In the genomic region with DNA sequence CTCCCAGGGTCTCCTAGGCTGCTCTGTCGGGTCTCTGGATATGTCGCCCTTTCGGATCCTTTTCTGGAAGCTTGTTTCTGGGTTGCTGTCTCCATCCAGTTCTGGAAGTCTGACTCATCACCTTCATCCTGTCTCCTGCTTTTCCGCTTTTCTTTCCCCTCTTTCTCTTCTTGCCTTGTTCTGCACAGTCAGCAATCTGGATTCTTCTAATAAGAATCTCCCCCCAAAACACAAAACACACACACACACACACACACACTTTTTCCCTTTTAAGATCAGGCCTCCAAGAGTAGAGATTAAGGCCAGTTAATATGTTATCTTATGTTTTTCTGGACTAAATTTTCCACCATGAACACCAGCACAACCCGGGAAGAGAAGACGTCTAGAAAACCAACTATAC, we compare ENCODE assay signal across 15 mouse cellular contexts. TPM values are rescaled to one million over a fixed set of nuclear protein-coding genes. Genes with fewer than 3 reads are reported as not detected.
A peak's percentile ranks its signal among the peaks of the same experiment; 100 is the strongest.
DNase-seq lines count a peak whose midpoint lies in the region; ATAC-seq and TF ChIP-seq lines count a peak whose summit lies in the region.
"Had no signal": no experiment of that assay in that cellular context is flagged by ENCODE, and none has a peak within 500 bp of the region (broad histone marks: within the 10 kb centered on the region; RNA-seq: fewer than 3 reads in every experiment).

No protein-coding gene starts in this region.

- H3K4me3 ChIP-seq in forebrain, embryonic 11.5 days (ENCODE audit: low read depth, low read length): peak overlapping the region; percentile 76
- H3K4me3 ChIP-seq in hindbrain, embryonic 15.5 days: no peak overlapping the region
- H3K4me3 ChIP-seq in neural tube, embryonic 11.5 days (ENCODE audit: low read depth, low read length): peak overlapping the region; percentile 84; the same call in 1 of the 2 replicates
- H3K4me3 ChIP-seq in thymus, adult 2 months (ENCODE audit: control insufficient read depth, insufficient read depth, low read length): no peak overlapping the region
- H3K4me3 ChIP-seq: embryonic facial prominence, embryonic 13.5 days; limb, embryonic 13.5 days had no signal

- H3K9ac ChIP-seq in forebrain, embryonic 11.5 days (ENCODE audit: low read length): peak overlapping the region; percentile 98
- H3K9ac ChIP-seq in hindbrain, embryonic 15.5 days: no peak overlapping the region
- peak overlapping the region; percentile 59 for H3K9ac ChIP-seq in neural tube, embryonic 11.5 days (ENCODE audit: low read length)
- H3K9ac ChIP-seq: embryonic facial prominence, embryonic 13.5 days; limb, embryonic 13.5 days had no signal

- peaks cover 16% of the 10 kb centered on the region for H3K4me1 ChIP-seq in forebrain, embryonic 11.5 days (replicated peaks; ENCODE audit: control insufficient read depth, insufficient read depth, low read length)
- H3K4me1 ChIP-seq in hindbrain, embryonic 15.5 days (replicated peaks): peaks cover 49% of the 10 kb centered on the region
- peaks cover 12% of the 10 kb centered on the region for H3K4me1 ChIP-seq in neural tube, embryonic 11.5 days (ENCODE audit: control insufficient read depth, insufficient read depth, low read length)
- no peaks in the 10 kb centered on the region for H3K4me1 ChIP-seq in thymus, adult 2 months (replicated peaks; ENCODE audit: control insufficient read depth, insufficient read depth, low read length)

- H3K36me3 ChIP-seq in forebrain, embryonic 11.5 days (ENCODE audit: control insufficient read depth, insufficient read depth, low read length): no peaks in the 10 kb centered on the region; the same call in 1 of the 2 replicates
- H3K36me3 ChIP-seq in hindbrain, embryonic 15.5 days: no peaks in the 10 kb centered on the region
- H3K36me3 ChIP-seq in neural tube, embryonic 11.5 days (ENCODE audit: control insufficient read depth, insufficient read depth, low read length): 0 out of 2 replicates have a peak, but pooled peaks cover 2% of the 10 kb centered on the region
- no peaks in the 10 kb centered on the region for H3K36me3 ChIP-seq in thymus, adult 2 months (ENCODE audit: control insufficient read depth, insufficient read depth, low read length)
- H3K36me3 ChIP-seq: embryonic facial prominence, embryonic 13.5 days; limb, embryonic 13.5 days had no signal

- WGBS in forebrain, embryonic 11.5 days: 5% methylated on average over 6 of the region's 6 CpGs
- 15% methylated on average over 6 of the region's 6 CpGs for WGBS in hindbrain, embryonic 15.5 days
- WGBS in neural tube, embryonic 11.5 days: 3% methylated on average over 6 of the region's 6 CpGs
- 18% methylated on average over 6 of the region's 6 CpGs for WGBS in thymus, adult 2 months

- ATAC-seq in forebrain, embryonic 11.5 days (replicated peaks; ENCODE audit: low FRiP score): no peak
- no peak for ATAC-seq in hindbrain, embryonic 15.5 days (ENCODE audit: low FRiP score, low read depth)
- ATAC-seq in neural tube, embryonic 11.5 days (ENCODE audit: insufficient read depth, low FRiP score, low TSS enrichment): no peak

- peak; percentile 39 for DNase-seq in cerebellum, adult 9-11 months
- no peak for DNase-seq in cerebellum, postnatal 4 days (ENCODE audit: low spot score in 2 of 2)
- no peak for DNase-seq in forebrain, embryonic 11.5 days (ENCODE audit: low spot score)
- DNase-seq in neural tube, embryonic 11.5 days (ENCODE audit: low spot score): no peak
- no peak for DNase-seq in gastrocnemius, adult 18-20 months (ENCODE audit: low spot score)
- DNase-seq in thymus, adult 2 months: no peak
- DNase-seq in kidney, adult 11 months: no peak
- DNase-seq: heart, adult 18-20 months; heart, postnatal 10 days; kidney, adult 8-10 months; lung, adult 2 months; thymus, postnatal 25 days had no signal

- peak overlapping the region; percentile 72 for H3K4me2 ChIP-seq in forebrain, embryonic 11.5 days (ENCODE audit: low read depth, low read length, severe bottlenecking)
- peak overlapping the region; percentile 87 for H3K4me2 ChIP-seq in hindbrain, embryonic 15.5 days
- peak overlapping the region; percentile 94 for H3K4me2 ChIP-seq in neural tube, embryonic 11.5 days (ENCODE audit: low read depth)
- H3K4me2 ChIP-seq: embryonic facial prominence, embryonic 13.5 days; limb, embryonic 13.5 days had no signal

- H3K9me3 ChIP-seq in forebrain, embryonic 11.5 days (ENCODE audit: control insufficient read depth, low read length): no peaks in the 10 kb centered on the region
- no peaks in the 10 kb centered on the region for H3K9me3 ChIP-seq in hindbrain, embryonic 15.5 days
- no peaks in the 10 kb centered on the region for H3K9me3 ChIP-seq in neural tube, embryonic 11.5 days (ENCODE audit: control insufficient read depth, low read length)
- H3K9me3 ChIP-seq: embryonic facial prominence, embryonic 13.5 days; limb, embryonic 13.5 days had no signal

- no peak for TF ChIP-seq CTCF in thymus, adult 2 months (IDR thresholded peaks at IDR 0.05; ENCODE audit: borderline replicate concordance, control insufficient read depth, extremely low read depth, insufficient read depth, low read length, poor library complexity)

- peak overlapping the region; percentile 99 for H3K27ac ChIP-seq in forebrain, embryonic 11.5 days (ENCODE audit: low read depth, low read length)
- peak overlapping the region; percentile 73 for H3K27ac ChIP-seq in hindbrain, embryonic 15.5 days (replicated peaks)
- peak overlapping the region; percentile 94 for H3K27ac ChIP-seq in neural tube, embryonic 11.5 days (ENCODE audit: low read depth, low read length)
- H3K27ac ChIP-seq in thymus, adult 2 months (ENCODE audit: control insufficient read depth, insufficient read depth, low read length): no peak overlapping the region
- H3K27ac ChIP-seq: embryonic facial prominence, embryonic 13.5 days; limb, embryonic 13.5 days had no signal

- TF ChIP-seq POLR2A in thymus, adult 2 months (IDR thresholded peaks at IDR 0.05; ENCODE audit: control insufficient read depth, extremely low read depth, insufficient read depth, low read length, poor library complexity): no peak

- H3K27me3 ChIP-seq in forebrain, embryonic 11.5 days (ENCODE audit: control insufficient read depth, insufficient read depth, low read length): peaks cover 23% of the 10 kb centered on the region
- peaks cover 3% of the 10 kb centered on the region; the same call in 1 of the 2 replicates for H3K27me3 ChIP-seq in hindbrain, embryonic 15.5 days
- H3K27me3 ChIP-seq in neural tube, embryonic 11.5 days (ENCODE audit: control insufficient read depth, insufficient read depth, low read length): peaks cover 61% of the 10 kb centered on the region
- peaks cover 9% of the 10 kb centered on the region for H3K27me3 ChIP-seq in thymus, adult 2 months (ENCODE audit: control insufficient read depth, insufficient read depth, low read length)

RNA-seq across cellular contexts. Expression of a gene that starts 32.2 kb away (rescaled TPM):
- polyA plus RNA-seq in forebrain, embryonic 11.5 days (2014; fragmentation: Nextera tagmentation; extraction: Ambion mirVana): 48.2 and 48.5 TPM in 2 replicates
- polyA plus RNA-seq in hindbrain, embryonic 15.5 days (2015; fragmentation: Nextera tagmentation; extraction: Ambion mirVana): 26.5 and 27.0 TPM in 2 replicates
- polyA plus RNA-seq in neural tube, embryonic 11.5 days (2014; fragmentation: Nextera tagmentation; extraction: Ambion mirVana): 36.9 and 45.1 TPM in 2 replicates
- total RNA-seq in gastrocnemius, adult 18-20 months (2021): 10 to 100 TPM; 30.8 to 31.4 TPM
- polyA plus RNA-seq in thymus, adult 2 months (2012; rRNA removed): 152 and 164 TPM in 2 replicates

Comparison
In these comparisons a context has a peak if more than half of its experiments do, and no peak if none do; other contexts are left out.
1. H3K4me3 ChIP-seq: peak in forebrain, embryonic 11.5 days (single experiment) and neural tube, embryonic 11.5 days (single experiment); none in hindbrain, embryonic 15.5 days (single experiment) and thymus, adult 2 months (single experiment).
2. Peak in every context shown above with its lines, with median percentiles within 50 percentile points of each other: H3K4me2 ChIP-seq.